Mouse (Mus musculus) MEL (cell line): Measurements from ENCODE around the gene Rad9b.

Source experiments
- BHLHE40 ChIP-seq: IDR thresholded peaks from 2 replicates; pipeline ENCODE4 v1.6.1; 2012; ENCODE audit warnings: low read depth, mild to moderate bottlenecking, inconsistent platforms, low read length, improper control_type of control experiment, borderline replicate concordance
- CTCF ChIP-seq, 3 experiments: IDR thresholded peaks in 2 of 3; conservative IDR thresholded peaks in 1 of 3; 2 replicates each; pipeline ENCODE4 v1.5.1; 2011 to 2012; ENCODE audit warnings: low read length in 3 of 3, low read depth in 2 of 3, mild to moderate bottlenecking in 2 of 3, improper control_type of control experiment in 1 of 3, inconsistent platforms in 1 of 3, mixed read lengths in 1 of 3, moderate library complexity in 1 of 3; ENCODE audit not compliant: control insufficient read depth in 1 of 3, insufficient read depth in 1 of 3, poor library complexity in 1 of 3, severe bottlenecking in 1 of 3
- MAZ ChIP-seq: IDR thresholded peaks from 2 replicates; pipeline ENCODE4 v1.6.1; 2012; ENCODE audit warnings: low read depth, mild to moderate bottlenecking, inconsistent platforms, low read length, improper control_type of control experiment
- POLR2AphosphoS5 ChIP-seq: IDR thresholded peaks from 2 replicates; pipeline ENCODE4 v1.6.1; 2012; ENCODE audit warnings: low read depth, borderline replicate concordance, mild to moderate bottlenecking, inconsistent platforms, low read length, moderate library complexity, mixed read lengths
- RAD21 ChIP-seq: IDR thresholded peaks from 2 replicates; pipeline ENCODE4 v1.6.1; 2011; ENCODE audit warnings: mild to moderate bottlenecking, low read depth, low read length, improper control_type of control experiment
- TCF12 ChIP-seq: IDR thresholded peaks from 2 replicates; pipeline ENCODE4 v1.6.1; 2014; ENCODE audit warnings: low read depth, mild to moderate bottlenecking, inconsistent platforms, low read length, improper control_type of control experiment, moderate library complexity

- no peak for TF ChIP-seq MAZ
- TF ChIP-seq CTCF (IDR thresholded peaks at IDR 0.05 in 2 of 3, conservative IDR thresholded peaks at IDR 0.05 in 1 of 3; ENCODE audit: control insufficient read depth in 1 of 3, insufficient read depth in 1 of 3, low read depth in 2 of 3, low read length in 3 of 3, poor library complexity in 1 of 3, severe bottlenecking in 1 of 3) = no peak
- peak; percentile 49; the same call in 1 of the 2 replicates for TF ChIP-seq BHLHE40
- no peak for TF ChIP-seq POLR2AphosphoS5
- no peak for TF ChIP-seq RAD21
- TF ChIP-seq TCF12 = no peak
These were observed 74.1 kb downstream of the Rad9b start for GRCm38 (mm10) chr5:122279799-122280421.
